Comparison of ENCODE assay signal across 27 mouse cellular contexts in genomic region chr11:76224631-76225030, GRCm38 (mm10).
"Had no signal": no experiment of that assay in that cellular context is flagged by ENCODE, and none has a peak within 500 bp of the region (broad histone marks: within the 10 kb centered on the region; RNA-seq: fewer than 3 reads in every experiment).

No protein-coding gene starts in this region.

- H3K9ac ChIP-seq: hindbrain, embryonic 12.5 days; hindbrain, embryonic 14.5 days; intestine, embryonic 15.5 days; limb, embryonic 12.5 days; liver, embryonic 13.5 days; liver, embryonic 15.5 days had no signal

- H3K9me3 ChIP-seq: hindbrain, embryonic 10.5 days; hindbrain, embryonic 12.5 days; intestine, embryonic 15.5 days; limb, embryonic 10.5 days; limb, embryonic 12.5 days; liver, embryonic 13.5 days; liver, embryonic 15.5 days had no signal

- H3K27me3 ChIP-seq: hindbrain, embryonic 12.5 days; intestine, embryonic 15.5 days; limb, embryonic 12.5 days; liver, embryonic 13.5 days; liver, embryonic 15.5 days had no signal

- H3K4me1 ChIP-seq: hindbrain, embryonic 10.5 days; hindbrain, embryonic 12.5 days; intestine, embryonic 15.5 days; limb, embryonic 10.5 days; limb, embryonic 12.5 days; liver, embryonic 13.5 days; liver, embryonic 15.5 days had no signal

- H3K4me3 ChIP-seq: gastrocnemius, adult 2 months; hindbrain, embryonic 10.5 days; hindbrain, embryonic 12.5 days; intestine, embryonic 15.5 days; layer of hippocampus, adult 2 months; left cerebral cortex, adult 2 months; limb, embryonic 10.5 days; limb, embryonic 12.5 days; liver, embryonic 13.5 days; liver, embryonic 15.5 days had no signal

- H3K4me2 ChIP-seq: heart, embryonic 11.5 days; hindbrain, embryonic 12.5 days; hindbrain, embryonic 14.5 days; intestine, embryonic 15.5 days; limb, embryonic 12.5 days; liver, embryonic 11.5 days; liver, embryonic 13.5 days; liver, embryonic 15.5 days had no signal

- H3K27ac ChIP-seq: gastrocnemius, adult 2 months; hindbrain, embryonic 10.5 days; hindbrain, embryonic 12.5 days; hindbrain, embryonic 14.5 days; intestine, embryonic 15.5 days; layer of hippocampus, adult 2 months; left cerebral cortex, adult 2 months; limb, embryonic 10.5 days; limb, embryonic 12.5 days; liver, embryonic 13.5 days; liver, embryonic 15.5 days had no signal

- ATAC-seq: hindbrain, embryonic 16.5 days; inflammation-experienced regulatory T-cells, adult 6 months; intestine, embryonic 15.5 days; intestine, postnatal 0 days had no signal

- DNase-seq: gastrocnemius, adult 2 months; gastrocnemius, postnatal 10 days; gastrocnemius, postnatal 25 days; heart, adult 18-20 months; heart, postnatal 10 days; heart, postnatal 4 days; kidney, adult 18-20 months; kidney, adult 8-10 months; kidney, postnatal 10 days; kidney, postnatal 25 days; kidney, postnatal 4 days; liver; liver, embryonic 13.5 days had no signal
